Mouse (Mus musculus): Measurements from ENCODE around the gene Upp2.

Upp2 gene

GRCm38 (mm10) chr2:58754736-58755135, 187.6 kb downstream of the Upp2 start:
- DNase-seq (ENCODE audit: low spot score), result no peak

GRCm38 (mm10) chr2:58758081-58758480, 191.0 kb downstream of the Upp2 start:
- DNase-seq (ENCODE audit: low spot score), result no peak

GRCm38 (mm10) chr2:58759676-58760075, 192.6 kb downstream of the Upp2 start:
- no peak for DNase-seq (ENCODE audit: low spot score)

- peak; percentile 66 for DNase-seq (ENCODE audit: low spot score)
These were observed 198.0 kb downstream of the Upp2 start for GRCm38 (mm10) chr2:58765141-58765540.

GRCm38 (mm10) chr2:58773833-58774232, 206.7 kb downstream of the Upp2 start:
- no peak for DNase-seq (ENCODE audit: low spot score)

- DNase-seq (ENCODE audit: low spot score), result no peak
These were observed 211.9 kb downstream of the Upp2 start for GRCm38 (mm10) chr2:58778986-58779495.

- no peak for DNase-seq (ENCODE audit: low spot score)
These were observed 216.4 kb downstream of the Upp2 start for GRCm38 (mm10) chr2:58783526-58783925.

- no peak for DNase-seq (ENCODE audit: low spot score)
These were observed 219.1 kb downstream of the Upp2 start for GRCm38 (mm10) chr2:58786177-58786576.

- no peak for DNase-seq (ENCODE audit: low spot score)
These were observed 219.6 kb downstream of the Upp2 start for GRCm38 (mm10) chr2:58786681-58787080.

GRCm38 (mm10) chr2:58787360-58787759, 220.3 kb downstream of the Upp2 start:
- no peak for DNase-seq (ENCODE audit: low spot score)

GRCm38 (mm10) chr2:58789934-58790333, 222.8 kb downstream of the Upp2 start:
- DNase-seq (ENCODE audit: low spot score), result no peak

GRCm38 (mm10) chr2:58790361-58790760, 223.3 kb downstream of the Upp2 start:
- no peak for DNase-seq (ENCODE audit: low spot score)

GRCm38 (mm10) chr2:58794489-58794888, 227.4 kb downstream of the Upp2 start:
- no peak for DNase-seq (ENCODE audit: low spot score)

GRCm38 (mm10) chr2:58795432-58795831, 228.3 kb downstream of the Upp2 start:
- DNase-seq (ENCODE audit: low spot score), result no peak

GRCm38 (mm10) chr2:58797506-58797905, 230.4 kb downstream of the Upp2 start:
- no peak for DNase-seq (ENCODE audit: low spot score)

- DNase-seq (ENCODE audit: low spot score), result no peak
These were observed 232.0 kb downstream of the Upp2 start for GRCm38 (mm10) chr2:58799126-58799525.

GRCm38 (mm10) chr2:58799623-58800022, 232.5 kb downstream of the Upp2 start:
- DNase-seq (ENCODE audit: low spot score), result no peak

- DNase-seq (ENCODE audit: low spot score), result no peak
These were observed 245.8 kb downstream of the Upp2 start for GRCm38 (mm10) chr2:58812941-58813340.

- DNase-seq (ENCODE audit: low spot score), result no peak
These were observed 262.0 kb downstream of the Upp2 start for GRCm38 (mm10) chr2:58828910-58829600.

GRCm38 (mm10) chr2:58829981-58830742, 263.1 kb downstream of the Upp2 start:
- DNase-seq (ENCODE audit: low spot score), result peak; percentile 32

- DNase-seq (ENCODE audit: low spot score), result no peak
These were observed 265.3 kb downstream of the Upp2 start for GRCm38 (mm10) chr2:58832253-58832980.

- DNase-seq (ENCODE audit: low spot score), result no peak
These were observed 273.9 kb downstream of the Upp2 start for GRCm38 (mm10) chr2:58841021-58841420.

GRCm38 (mm10) chr2:58842443-58842842, 275.3 kb downstream of the Upp2 start:
- DNase-seq (ENCODE audit: low spot score), result no peak
